Comparison of ENCODE assay signal across 11 mouse cellular contexts in the genomic region with DNA sequence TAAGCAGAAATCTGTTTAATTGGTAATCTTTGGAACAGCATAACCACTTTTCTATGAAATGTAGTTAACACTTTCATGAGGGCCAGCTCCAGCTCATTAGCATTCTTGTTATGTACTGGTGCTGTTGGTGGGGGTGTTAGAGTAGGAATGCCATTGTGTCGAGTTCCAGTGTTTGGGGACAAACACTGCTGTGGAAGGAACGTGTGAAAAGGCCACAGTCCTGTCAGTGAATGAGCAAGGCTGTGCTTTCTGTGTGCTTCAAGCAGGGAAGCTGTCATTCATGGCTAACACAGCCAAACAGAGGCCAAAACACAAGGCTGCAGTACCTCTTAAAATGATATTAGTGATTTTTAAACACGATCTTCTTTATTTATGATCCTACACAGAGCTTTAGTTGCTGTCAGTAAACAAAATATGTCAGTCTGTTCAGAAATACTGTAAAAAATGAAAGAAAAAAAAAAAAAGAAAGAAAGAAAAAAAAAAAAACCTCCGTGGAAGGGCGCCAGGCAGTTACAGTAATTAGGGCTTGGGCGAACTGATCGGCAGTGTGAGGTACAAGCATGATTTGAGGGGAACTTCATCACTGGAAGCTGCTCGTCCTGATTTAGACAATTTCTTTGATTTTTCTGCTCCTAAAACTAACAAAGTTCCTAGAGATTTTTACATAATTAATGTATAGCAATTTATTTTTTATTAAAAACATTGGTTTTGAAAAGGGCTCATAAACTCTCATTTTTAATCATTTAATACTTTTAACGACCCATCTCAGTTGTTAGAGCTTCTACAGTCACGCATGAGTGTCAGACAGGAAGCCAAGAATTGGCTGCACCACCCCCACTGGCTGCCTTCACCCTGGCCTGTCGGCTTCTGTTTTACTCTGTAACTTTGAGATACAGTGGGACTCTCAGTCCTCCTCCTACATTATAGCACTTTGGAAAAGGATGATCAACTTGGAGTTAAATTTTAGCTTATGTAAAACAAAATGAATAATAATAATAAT.
DNase-seq lines count a peak whose midpoint lies in the region; ATAC-seq lines count a peak whose summit lies in the region.
"Had no signal": no experiment of that assay in that cellular context is flagged by ENCODE, and none has a peak within 500 bp of the region (broad histone marks: within the 10 kb centered on the region; RNA-seq: fewer than 3 reads in every experiment).

No protein-coding gene starts in this region.

- H3K4me2 ChIP-seq in limb, embryonic 11.5 days (ENCODE audit: low read depth, severe bottlenecking): no peak overlapping the region
- H3K4me2 ChIP-seq in forebrain, embryonic 14.5 days (ENCODE audit: low read length): peak overlapping the region; percentile 2; the same call in 1 of the 2 replicates
- H3K4me2 ChIP-seq in midbrain, embryonic 11.5 days: peak overlapping the region; percentile 34
- H3K4me2 ChIP-seq: liver, embryonic 12.5 days had no signal

- no peak for DNase-seq in limb, embryonic 11.5 days (ENCODE audit: low spot score)
- no peak for DNase-seq in limb, embryonic 10.5 days (ENCODE audit: low spot score)
- DNase-seq in forebrain, embryonic 14.5 days (ENCODE audit: low spot score): peak; percentile 94
- DNase-seq in midbrain, embryonic 11.5 days (ENCODE audit: low spot score, missing footprints): no peak
- no peak for DNase-seq in adrenal gland, postnatal 4 days (ENCODE audit: low spot score in 2 of 2)
- DNase-seq in gastrocnemius, postnatal 25 days: no peak
- DNase-seq in adipocyte (ENCODE audit: low spot score): no peak
- DNase-seq in thymus, postnatal 10 days (ENCODE audit: low spot score in 2 of 2): no peak
- DNase-seq: heart, adult 2 months had no signal

- H3K27me3 ChIP-seq in limb, embryonic 11.5 days (ENCODE audit: control insufficient read depth, insufficient read depth, low read length): no peaks in the 10 kb centered on the region
- H3K27me3 ChIP-seq in limb, embryonic 10.5 days (ENCODE audit: low read depth, poor library complexity, severe bottlenecking): no peaks in the 10 kb centered on the region
- no peaks in the 10 kb centered on the region; the same call in 1 of the 2 replicates for H3K27me3 ChIP-seq in forebrain, embryonic 14.5 days (replicated peaks; ENCODE audit: control insufficient read depth, insufficient read depth, low read length)
- no peaks in the 10 kb centered on the region for H3K27me3 ChIP-seq in midbrain, embryonic 11.5 days (ENCODE audit: control insufficient read depth, insufficient read depth, low read length)
- H3K27me3 ChIP-seq: liver, embryonic 12.5 days had no signal

- H3K4me3 ChIP-seq in limb, embryonic 11.5 days (ENCODE audit: low read depth, low read length): no peak overlapping the region
- H3K4me3 ChIP-seq in limb, embryonic 10.5 days: no peak overlapping the region
- H3K4me3 ChIP-seq in forebrain, embryonic 14.5 days (ENCODE audit: low read depth, low read length): no peak overlapping the region
- no peak overlapping the region for H3K4me3 ChIP-seq in midbrain, embryonic 11.5 days (ENCODE audit: low read depth, low read length)
- H3K4me3 ChIP-seq: erythroblast, embryonic 14.5 days; heart, adult 2 months; liver, embryonic 12.5 days had no signal

- ATAC-seq in limb, embryonic 11.5 days (ENCODE audit: insufficient number of reproducible peaks, low FRiP score, low TSS enrichment, low read depth): no peak
- peak; percentile 93 for ATAC-seq in forebrain, embryonic 14.5 days
- ATAC-seq in midbrain, embryonic 11.5 days (ENCODE audit: low FRiP score): peak; percentile 91
- ATAC-seq: liver, embryonic 12.5 days had no signal

- H3K4me1 ChIP-seq in limb, embryonic 11.5 days (ENCODE audit: control insufficient read depth, insufficient read depth, low read length): no peaks in the 10 kb centered on the region
- H3K4me1 ChIP-seq in limb, embryonic 10.5 days: peaks cover 7% of the 10 kb centered on the region; the same call in 1 of the 2 replicates
- peaks cover 17% of the 10 kb centered on the region; the same call in 1 of the 2 replicates for H3K4me1 ChIP-seq in forebrain, embryonic 14.5 days (ENCODE audit: control insufficient read depth, insufficient read depth, low read length)
- peaks cover 22% of the 10 kb centered on the region for H3K4me1 ChIP-seq in midbrain, embryonic 11.5 days (ENCODE audit: control insufficient read depth, insufficient read depth, low read length)
- H3K4me1 ChIP-seq: liver, embryonic 12.5 days had no signal

- H3K36me3 ChIP-seq in limb, embryonic 11.5 days (ENCODE audit: control insufficient read depth, insufficient read depth, low read length): no peaks in the 10 kb centered on the region
- H3K36me3 ChIP-seq in limb, embryonic 10.5 days: no peaks in the 10 kb centered on the region
- H3K36me3 ChIP-seq in forebrain, embryonic 14.5 days (ENCODE audit: control insufficient read depth, insufficient read depth, low read length): no peaks in the 10 kb centered on the region
- H3K36me3 ChIP-seq in midbrain, embryonic 11.5 days (ENCODE audit: control insufficient read depth, insufficient read depth, low read length): no peaks in the 10 kb centered on the region
- H3K36me3 ChIP-seq: liver, embryonic 12.5 days had no signal

- 26% methylated on average over 11 of the region's 11 CpGs for WGBS in limb, embryonic 11.5 days
- WGBS in limb, embryonic 10.5 days: 38% methylated on average over 11 of the region's 11 CpGs
- WGBS in forebrain, embryonic 14.5 days: 2% methylated on average over 11 of the region's 11 CpGs
- WGBS in midbrain, embryonic 11.5 days: 25% methylated on average over 11 of the region's 11 CpGs

- H3K9ac ChIP-seq in limb, embryonic 11.5 days (ENCODE audit: low read length): no peak overlapping the region
- no peak overlapping the region for H3K9ac ChIP-seq in forebrain, embryonic 14.5 days (ENCODE audit: low read length)
- no peak overlapping the region for H3K9ac ChIP-seq in midbrain, embryonic 11.5 days (ENCODE audit: low read length)
- H3K9ac ChIP-seq: liver, embryonic 12.5 days had no signal

- H3K27ac ChIP-seq in limb, embryonic 11.5 days (replicated peaks; ENCODE audit: low read depth, low read length): 0 out of 2 replicates have a peak overlapping the region, but pooled peaks have one; percentile 18
- no peak overlapping the region for H3K27ac ChIP-seq in limb, embryonic 10.5 days
- H3K27ac ChIP-seq in forebrain, embryonic 14.5 days (ENCODE audit: low read depth, low read length): no peak overlapping the region
- H3K27ac ChIP-seq in midbrain, embryonic 11.5 days (ENCODE audit: low read depth, low read length): peak overlapping the region; percentile 59; the same call in 1 of the 2 replicates
- H3K27ac ChIP-seq: heart, adult 2 months; liver, embryonic 12.5 days had no signal

- H3K9me3 ChIP-seq in limb, embryonic 11.5 days (ENCODE audit: control insufficient read depth, low read length): no peaks in the 10 kb centered on the region
- no peaks in the 10 kb centered on the region for H3K9me3 ChIP-seq in limb, embryonic 10.5 days (replicated peaks)
- no peaks in the 10 kb centered on the region for H3K9me3 ChIP-seq in forebrain, embryonic 14.5 days (replicated peaks; ENCODE audit: control insufficient read depth, low read length)
- H3K9me3 ChIP-seq in midbrain, embryonic 11.5 days (ENCODE audit: control insufficient read depth, low read length): no peaks in the 10 kb centered on the region
- H3K9me3 ChIP-seq: liver, embryonic 12.5 days had no signal

Comparison
In these comparisons a context has a peak if more than half of its experiments do, and no peak if none do; other contexts are left out.
1. H3K27ac ChIP-seq: peak in limb, embryonic 11.5 days (single experiment) and midbrain, embryonic 11.5 days (single experiment); none in limb, embryonic 10.5 days (single experiment) and forebrain, embryonic 14.5 days (single experiment).